Mouse (Mus musculus): ENCODE measurements around the gene Gja5. TPM values are rescaled to one million over a fixed set of nuclear protein-coding genes. Genes with fewer than 3 reads are reported as not detected.

The Gja5 gene
- total and polyA plus RNA-seq, 3 experiments = 14.2 to 24.0 (median 16.3) TPM

DNA sequence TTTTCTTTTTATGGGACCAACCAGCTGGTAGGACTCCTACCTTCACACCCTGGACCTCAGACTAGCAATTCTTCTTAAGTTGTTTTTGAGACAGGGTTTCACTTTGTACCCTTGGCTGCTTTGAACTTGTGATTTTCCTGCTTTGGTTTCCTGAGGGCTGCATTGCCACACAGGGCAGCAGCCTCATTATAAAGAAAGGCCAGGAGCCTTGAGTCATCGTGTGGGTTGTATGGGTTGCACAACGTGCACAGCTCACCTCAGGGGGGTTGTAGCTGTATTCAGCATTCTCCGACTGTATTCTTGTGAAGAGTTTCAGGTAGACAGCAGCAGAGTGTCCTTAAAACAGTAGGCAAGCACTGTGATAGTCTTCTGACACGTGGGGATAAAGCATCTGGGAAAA is 100.0 kb downstream of the Gja5 start:
- DNase-seq = no peak
- 78% methylated on average over 4 of the region's 4 CpGs for WGBS
- no peak overlapping the region for H3K4me3 ChIP-seq
- H3K4me1 ChIP-seq (ENCODE audit: control insufficient read depth, insufficient read depth, low read length) = no peaks in the 10 kb centered on the region
- TF ChIP-seq CTCF (IDR thresholded peaks at IDR 0.05) (no peak), EP300 (IDR thresholded peaks at IDR 0.05; ENCODE audit: insufficient read depth, low read depth, low read length) (no peak), POLR2A (IDR thresholded peaks at IDR 0.05; ENCODE audit: insufficient read depth, low read depth, low read length) (no peak)
- no peaks in the 10 kb centered on the region for H3K27me3 ChIP-seq (ENCODE audit: control insufficient read depth, insufficient read depth, low read length)
- no peak overlapping the region for H3K27ac ChIP-seq
- no peak overlapping the region for H3K9ac ChIP-seq (ENCODE audit: low read depth, low read length)
- H3K79me2 ChIP-seq (replicated peaks; ENCODE audit: control insufficient read depth, insufficient read depth, low read length) = no peaks in the 10 kb centered on the region
- H3K36me3 ChIP-seq (ENCODE audit: control insufficient read depth, insufficient read depth, low read length) = no peaks in the 10 kb centered on the region
- intact Hi-C loops (cut with DNase I) = no loop called here

DNA sequence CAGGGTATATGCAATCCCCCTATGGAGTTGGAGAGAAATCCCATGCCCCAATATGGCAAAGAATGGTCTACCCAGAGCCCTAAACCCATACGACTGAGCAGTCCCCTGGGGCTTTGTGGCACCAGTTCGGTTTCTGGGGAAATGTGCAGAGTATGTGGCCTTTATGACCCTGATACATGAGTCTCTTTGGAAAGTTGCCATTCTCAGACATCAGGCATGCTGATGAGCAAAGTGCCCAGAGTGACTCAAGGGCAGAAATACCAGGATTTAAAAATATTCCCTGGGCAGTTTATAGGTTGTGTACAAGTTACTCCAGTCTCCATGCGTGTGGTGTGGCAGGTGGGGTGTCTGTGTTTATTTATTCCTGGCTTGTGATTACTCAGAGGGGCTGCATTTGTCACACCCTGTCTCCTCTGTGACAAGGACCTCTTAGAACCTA is 102.5 kb downstream of the Gja5 start:
- TF ChIP-seq POLR2A (IDR thresholded peaks at IDR 0.05; ENCODE audit: insufficient read depth, low read depth, low read length) (no peak), CTCF (IDR thresholded peaks at IDR 0.05) (no peak), EP300 (IDR thresholded peaks at IDR 0.05; ENCODE audit: insufficient read depth, low read depth, low read length) (no peak)
- H3K4me1 ChIP-seq (ENCODE audit: control insufficient read depth, insufficient read depth, low read length) = no peaks in the 10 kb centered on the region
- intact Hi-C loops (cut with DNase I) = no loop called here
- no peak for DNase-seq
- no peaks in the 10 kb centered on the region for H3K36me3 ChIP-seq (ENCODE audit: control insufficient read depth, insufficient read depth, low read length)
- H3K27ac ChIP-seq = no peak overlapping the region
- H3K4me3 ChIP-seq = no peak overlapping the region
- no peaks in the 10 kb centered on the region for H3K27me3 ChIP-seq (ENCODE audit: control insufficient read depth, insufficient read depth, low read length)
- no peaks in the 10 kb centered on the region for H3K79me2 ChIP-seq (replicated peaks; ENCODE audit: control insufficient read depth, insufficient read depth, low read length)
- WGBS = 62% methylated on average over 3 of the region's 3 CpGs
- H3K9ac ChIP-seq (ENCODE audit: low read depth, low read length) = no peak overlapping the region

DNA sequence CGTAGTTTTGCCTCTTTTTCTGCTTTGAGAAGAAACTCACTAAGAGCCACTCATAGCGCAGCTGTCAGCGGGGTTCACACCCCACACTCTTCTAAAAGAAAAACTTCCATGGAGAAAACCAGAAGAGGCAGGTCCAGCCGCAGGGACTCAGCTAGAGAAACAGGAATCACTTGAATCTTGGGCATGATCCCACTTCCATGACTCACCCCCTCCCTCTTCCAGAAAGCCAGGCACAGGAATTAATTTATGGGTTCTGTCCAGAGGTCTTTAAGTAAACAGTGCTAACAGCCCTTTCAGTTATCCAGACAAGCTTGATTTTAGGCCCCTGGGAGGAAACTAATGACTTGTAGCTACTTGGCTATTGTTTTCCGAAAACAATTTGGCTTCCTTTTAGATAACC is 120.7 kb downstream of the Gja5 start:
- Histone ChIP-seq H3K9ac (ENCODE audit: low read depth, low read length) (no peak overlapping the region), H3K79me2 (replicated peaks; ENCODE audit: control insufficient read depth, insufficient read depth, low read length) (no peaks in the 10 kb centered on the region), H3K36me3 (ENCODE audit: control insufficient read depth, insufficient read depth, low read length) (no peaks in the 10 kb centered on the region), H3K27ac (peak overlapping the region; percentile 41; the same call in 1 of the 2 replicates), H3K27me3 (ENCODE audit: control insufficient read depth, insufficient read depth, low read length) (no peaks in the 10 kb centered on the region), H3K4me3 (no peak overlapping the region), H3K4me1 (ENCODE audit: control insufficient read depth, insufficient read depth, low read length) (peaks cover 2% of the 10 kb centered on the region; the same call in 1 of the 2 replicates)
- TF ChIP-seq POLR2A (IDR thresholded peaks at IDR 0.05; ENCODE audit: insufficient read depth, low read depth, low read length) (no peak), CTCF (IDR thresholded peaks at IDR 0.05) (no peak), EP300 (IDR thresholded peaks at IDR 0.05; ENCODE audit: insufficient read depth, low read depth, low read length) (no peak)
- DNase-seq = peak in 1 of 2 experiments; percentile 46
- WGBS = 39% methylated on average over 5 of the region's 5 CpGs
- intact Hi-C loops (cut with DNase I) = no loop called here

DNA sequence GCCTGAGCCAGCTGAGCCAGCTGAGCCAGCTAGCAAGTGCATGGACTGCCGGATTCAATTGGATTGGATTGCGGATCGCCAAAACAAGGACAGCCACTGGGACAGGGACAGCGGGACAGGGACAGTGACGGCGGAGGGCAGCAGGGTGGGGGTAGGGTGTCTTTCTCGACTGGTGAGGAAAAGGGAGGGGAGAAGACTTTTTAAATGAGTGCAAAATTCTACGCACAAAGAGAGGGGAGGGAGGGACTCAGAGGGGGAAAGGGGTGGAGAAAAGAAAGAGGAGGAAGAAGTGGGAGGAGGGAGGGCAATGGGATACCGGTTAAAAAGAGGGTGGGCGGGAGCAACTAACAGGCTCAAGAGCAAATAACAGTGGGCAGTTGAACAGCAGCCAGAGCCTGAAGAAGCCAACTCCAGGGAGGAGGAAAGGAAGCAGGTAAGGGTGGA is 127.6 kb downstream of the Gja5 start:
- Histone ChIP-seq H3K79me2 (replicated peaks; ENCODE audit: control insufficient read depth, insufficient read depth, low read length) (no peaks in the 10 kb centered on the region), H3K27ac (peak overlapping the region; percentile 58), H3K27me3 (ENCODE audit: control insufficient read depth, insufficient read depth, low read length) (no peaks in the 10 kb centered on the region), H3K4me3 (peak overlapping the region; percentile 20; the same call in 1 of the 2 replicates), H3K4me1 (ENCODE audit: control insufficient read depth, insufficient read depth, low read length) (no peaks in the 10 kb centered on the region), H3K9ac (ENCODE audit: low read depth, low read length) (peak overlapping the region; percentile 39; the same call in 1 of the 2 replicates), H3K36me3 (ENCODE audit: control insufficient read depth, insufficient read depth, low read length) (no peaks in the 10 kb centered on the region)
- intact Hi-C loops (cut with DNase I) = loop anchor here (5.0 kb wide), 1 partner anchor 90 kb away; no protein-coding TSS in a partner anchor
- TF ChIP-seq POLR2A (IDR thresholded peaks at IDR 0.05; ENCODE audit: insufficient read depth, low read depth, low read length) (0 out of 2 replicates have a peak, but pooled peaks have one; percentile 33), EP300 (IDR thresholded peaks at IDR 0.05; ENCODE audit: insufficient read depth, low read depth, low read length) (no peak)
- 2% methylated on average over 10 of the region's 10 CpGs for WGBS
- peak in 1 of 2 experiments; percentile 15 for DNase-seq

DNA sequence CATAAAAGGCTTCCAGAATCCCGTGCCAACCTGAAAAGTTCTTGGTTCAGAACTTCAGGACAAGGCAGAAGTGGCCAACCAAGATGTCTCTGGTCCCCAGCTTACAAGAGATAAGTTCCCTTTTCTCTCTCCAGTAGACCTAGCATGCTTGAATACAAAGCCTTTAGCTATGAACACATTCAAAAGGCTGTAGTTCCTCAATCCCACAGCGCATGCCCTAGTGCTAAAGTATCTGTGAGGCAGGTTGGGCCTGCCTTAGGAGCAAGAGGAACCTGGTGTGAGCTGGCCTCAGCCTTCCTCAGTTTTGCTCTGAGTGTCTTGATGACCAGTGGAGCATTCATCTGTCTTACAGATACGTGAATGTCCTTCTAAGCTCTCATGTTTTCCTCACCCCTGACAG is 131.1 kb downstream of the Gja5 start:
- Histone ChIP-seq H3K36me3 (ENCODE audit: control insufficient read depth, insufficient read depth, low read length) (no peaks in the 10 kb centered on the region), H3K4me1 (ENCODE audit: control insufficient read depth, insufficient read depth, low read length) (no peaks in the 10 kb centered on the region), H3K27ac (no peak overlapping the region), H3K9ac (ENCODE audit: low read depth, low read length) (no peak overlapping the region), H3K27me3 (ENCODE audit: control insufficient read depth, insufficient read depth, low read length) (no peaks in the 10 kb centered on the region), H3K4me3 (no peak overlapping the region), H3K79me2 (replicated peaks; ENCODE audit: control insufficient read depth, insufficient read depth, low read length) (no peaks in the 10 kb centered on the region)
- no peak for DNase-seq
- TF ChIP-seq CTCF (IDR thresholded peaks at IDR 0.05) (no peak), POLR2A (IDR thresholded peaks at IDR 0.05; ENCODE audit: insufficient read depth, low read depth, low read length) (no peak), EP300 (IDR thresholded peaks at IDR 0.05; ENCODE audit: insufficient read depth, low read depth, low read length) (no peak)
- 82% methylated on average over 3 of the region's 3 CpGs for WGBS
- intact Hi-C loops (cut with DNase I) = no loop called here

DNA sequence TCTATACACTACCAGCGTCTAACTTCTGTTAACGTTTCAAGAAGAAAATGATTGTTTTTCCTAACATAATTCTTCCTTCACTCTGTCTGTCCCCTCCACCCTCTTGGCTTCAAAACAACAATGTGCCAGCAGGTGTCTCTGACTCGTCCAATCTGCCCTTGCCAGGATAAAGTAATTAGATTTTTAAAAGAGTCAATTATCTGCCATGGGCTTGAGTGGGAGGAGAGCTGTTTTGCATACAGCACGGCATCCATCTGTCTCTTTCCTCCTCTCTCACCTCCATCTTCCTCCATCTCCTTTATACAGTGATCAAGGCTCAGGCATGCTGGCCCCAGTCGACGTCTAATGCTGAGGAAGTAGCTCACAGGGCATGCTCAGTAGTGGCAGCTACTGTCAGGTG is 132.6 kb downstream of the Gja5 start:
- WGBS = 51% methylated on average over 6 of the region's 6 CpGs
- DNase-seq = no peak
- H3K27me3 ChIP-seq (ENCODE audit: control insufficient read depth, insufficient read depth, low read length) = no peaks in the 10 kb centered on the region
- TF ChIP-seq POLR2A (IDR thresholded peaks at IDR 0.05; ENCODE audit: insufficient read depth, low read depth, low read length) (no peak), CTCF (IDR thresholded peaks at IDR 0.05) (no peak), EP300 (IDR thresholded peaks at IDR 0.05; ENCODE audit: insufficient read depth, low read depth, low read length) (no peak)
- no peaks in the 10 kb centered on the region for H3K4me1 ChIP-seq (ENCODE audit: control insufficient read depth, insufficient read depth, low read length)
- H3K36me3 ChIP-seq (ENCODE audit: control insufficient read depth, insufficient read depth, low read length) = no peaks in the 10 kb centered on the region
- no peaks in the 10 kb centered on the region for H3K79me2 ChIP-seq (replicated peaks; ENCODE audit: control insufficient read depth, insufficient read depth, low read length)
- intact Hi-C loops (cut with DNase I) = no loop called here
- H3K9ac ChIP-seq (ENCODE audit: low read depth, low read length) = no peak overlapping the region
- H3K27ac ChIP-seq = no peak overlapping the region
- no peak overlapping the region for H3K4me3 ChIP-seq

Measured in heart, adult 2 months (tissue).